Mouse (Mus musculus): Measurements from ENCODE around the gene Gm49373.
"Not testable (repeated sequence)": the region's sequence is repeated elsewhere in the genome, so short reads cannot be mapped to it uniquely, and the experiment has no call there.

Gene Gm49373

GRCm38 (mm10) chr9:21072641-21073040, 255 bp downstream of the Gm49373 start:
- DNase-seq (ENCODE audit: low read depth), result no peak

GRCm38 (mm10) chr9:21067006-21067684, 5.8 kb downstream of the Gm49373 start, which contains the start of gene Zglp1:
TSS of gene Zglp1 (minus strand) at chr9:21067093.
- no peak for DNase-seq (ENCODE audit: low read depth)

- DNase-seq (ENCODE audit: low read depth), result no peak
Observed at GRCm38 (mm10) chr9:21062928-21063327, 10.0 kb downstream of the Gm49373 start.

- no peak for DNase-seq (ENCODE audit: low read depth)
Observed at GRCm38 (mm10) chr9:21051578-21051977, 21.3 kb downstream of the Gm49373 start.

GRCm38 (mm10) chr9:21045235-21045634, 27.7 kb downstream of the Gm49373 start:
- DNase-seq (ENCODE audit: low read depth), result no peak

GRCm38 (mm10) chr9:21044785-21045184, 28.1 kb downstream of the Gm49373 start:
- DNase-seq (ENCODE audit: low read depth), result not testable (repeated sequence)

- DNase-seq (ENCODE audit: low read depth), result no peak
Observed at GRCm38 (mm10) chr9:21043563-21043962, 29.3 kb downstream of the Gm49373 start.

GRCm38 (mm10) chr9:21041308-21041707, 31.6 kb downstream of the Gm49373 start:
- DNase-seq (ENCODE audit: low read depth), result no peak

GRCm38 (mm10) chr9:21039779-21040178, 33.1 kb downstream of the Gm49373 start:
- DNase-seq (ENCODE audit: low read depth), result no peak

- DNase-seq (ENCODE audit: low read depth), result no peak
Observed at GRCm38 (mm10) chr9:21037481-21037891, 35.4 kb downstream of the Gm49373 start.

- DNase-seq (ENCODE audit: low read depth), result no peak
Observed at GRCm38 (mm10) chr9:21036666-21037065, 36.2 kb downstream of the Gm49373 start.

- DNase-seq (ENCODE audit: low read depth), result no peak
Observed at GRCm38 (mm10) chr9:21036161-21036560, 36.7 kb downstream of the Gm49373 start.

GRCm38 (mm10) chr9:21035586-21035985, 37.3 kb downstream of the Gm49373 start:
- DNase-seq (ENCODE audit: low read depth), result no peak

GRCm38 (mm10) chr9:21034481-21035085, 38.3 kb downstream of the Gm49373 start:
- DNase-seq (ENCODE audit: low read depth), result no peak

GRCm38 (mm10) chr9:21033136-21033535, 39.8 kb downstream of the Gm49373 start:
- DNase-seq (ENCODE audit: low read depth), result peak; percentile 84

- DNase-seq (ENCODE audit: low read depth), result no peak
Observed at GRCm38 (mm10) chr9:21032491-21032890, 40.4 kb downstream of the Gm49373 start.

- no peak for DNase-seq (ENCODE audit: low read depth)
Observed at GRCm38 (mm10) chr9:21031896-21032351, 41.0 kb downstream of the Gm49373 start, which contains the start of gene Icam5. TSS of gene Icam5 (plus strand) at chr9:21032073.

GRCm38 (mm10) chr9:21031251-21031895, 41.5 kb downstream of the Gm49373 start:
- DNase-seq (ENCODE audit: low read depth), result no peak

- DNase-seq (ENCODE audit: low read depth), result peak; percentile 94
Observed at GRCm38 (mm10) chr9:21030781-21031250, 42.1 kb downstream of the Gm49373 start.

GRCm38 (mm10) chr9:21030055-21030600, 42.8 kb downstream of the Gm49373 start:
- no peak for DNase-seq (ENCODE audit: low read depth)

- DNase-seq (ENCODE audit: low read depth), result peak; percentile 77
Observed at GRCm38 (mm10) chr9:21029291-21030054, 43.4 kb downstream of the Gm49373 start, which contains the start of gene Icam4. TSS of gene Icam4 (plus strand) at chr9:21029373.

Measured in c-Kit-positive CD71-negative TER-119-negative erythroid progenitor cells, embryonic 14.5 days (primary cell).